Mouse (Mus musculus): ENCODE results near the gene Mcrip2.

Mcrip2 gene

DNA sequence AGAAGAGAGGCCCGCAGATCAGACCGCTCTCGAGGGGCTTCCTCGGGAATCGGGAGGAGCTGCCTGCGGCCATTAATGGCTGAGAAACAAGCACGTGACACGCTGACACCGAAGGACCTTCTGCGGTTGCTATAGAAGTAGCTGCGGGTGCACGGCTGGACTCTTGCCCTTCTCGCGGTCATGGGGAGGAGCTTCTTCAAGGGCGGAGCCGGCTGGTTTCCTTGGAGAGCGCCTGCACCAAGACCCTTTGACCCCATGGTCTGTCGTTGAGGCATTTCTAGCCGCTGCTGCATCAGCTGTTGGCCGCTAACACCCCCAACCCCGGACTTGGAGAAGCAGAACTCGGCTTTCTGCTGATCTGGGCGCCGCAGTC, 35.3 kb downstream of the Mcrip2 start, which contains the start of gene Stub1:
Gene Stub1, minus strand, starts transcription at position 114 of the 373 bp plus-strand sequence.
- peak in 1 of 2 experiments; percentile 91 for DNase-seq

DNA sequence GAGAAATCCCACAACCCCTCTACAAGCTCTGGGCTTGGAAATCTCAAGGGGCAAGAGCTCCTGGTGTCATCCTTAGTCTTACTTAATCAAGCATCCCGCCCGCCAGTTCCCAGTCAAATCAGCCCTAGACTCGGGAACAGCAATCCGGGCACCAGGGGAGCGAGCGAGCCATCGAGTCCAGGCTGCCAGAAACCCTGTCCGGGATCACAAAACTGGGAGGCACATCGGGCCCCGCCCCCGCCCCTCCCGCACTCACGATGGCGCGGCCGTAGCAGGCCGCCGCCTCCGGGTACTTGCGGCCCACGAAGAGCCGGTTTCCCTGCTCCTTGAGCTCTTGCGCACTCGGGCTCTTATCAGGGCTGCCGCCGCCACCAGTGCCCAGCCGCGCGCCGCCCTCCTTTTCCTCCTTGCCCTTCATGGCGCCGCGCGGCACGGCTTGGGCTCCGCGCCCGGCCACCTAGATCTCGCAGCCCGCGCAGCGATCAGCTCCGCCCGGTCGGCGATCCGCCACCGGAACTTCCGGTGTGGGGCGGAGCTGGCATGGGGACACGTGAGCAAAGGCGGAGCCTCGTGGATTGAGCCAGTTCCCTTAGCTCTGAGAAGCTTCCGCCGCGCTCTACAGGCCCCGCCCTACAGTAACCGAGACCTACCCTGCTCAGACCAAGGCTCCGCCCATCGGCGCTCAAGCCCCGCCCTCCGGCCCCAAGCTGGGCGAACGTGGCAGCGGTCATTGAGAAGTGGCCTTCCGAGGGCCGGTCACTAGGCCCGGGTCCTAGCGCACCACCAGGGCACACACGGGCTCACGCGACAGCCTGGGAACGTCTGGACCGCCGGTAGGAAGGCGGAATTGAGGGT, 35.9 kb downstream of the Mcrip2 start:
- DNase-seq: peak; percentile 99 to 100

DNA sequence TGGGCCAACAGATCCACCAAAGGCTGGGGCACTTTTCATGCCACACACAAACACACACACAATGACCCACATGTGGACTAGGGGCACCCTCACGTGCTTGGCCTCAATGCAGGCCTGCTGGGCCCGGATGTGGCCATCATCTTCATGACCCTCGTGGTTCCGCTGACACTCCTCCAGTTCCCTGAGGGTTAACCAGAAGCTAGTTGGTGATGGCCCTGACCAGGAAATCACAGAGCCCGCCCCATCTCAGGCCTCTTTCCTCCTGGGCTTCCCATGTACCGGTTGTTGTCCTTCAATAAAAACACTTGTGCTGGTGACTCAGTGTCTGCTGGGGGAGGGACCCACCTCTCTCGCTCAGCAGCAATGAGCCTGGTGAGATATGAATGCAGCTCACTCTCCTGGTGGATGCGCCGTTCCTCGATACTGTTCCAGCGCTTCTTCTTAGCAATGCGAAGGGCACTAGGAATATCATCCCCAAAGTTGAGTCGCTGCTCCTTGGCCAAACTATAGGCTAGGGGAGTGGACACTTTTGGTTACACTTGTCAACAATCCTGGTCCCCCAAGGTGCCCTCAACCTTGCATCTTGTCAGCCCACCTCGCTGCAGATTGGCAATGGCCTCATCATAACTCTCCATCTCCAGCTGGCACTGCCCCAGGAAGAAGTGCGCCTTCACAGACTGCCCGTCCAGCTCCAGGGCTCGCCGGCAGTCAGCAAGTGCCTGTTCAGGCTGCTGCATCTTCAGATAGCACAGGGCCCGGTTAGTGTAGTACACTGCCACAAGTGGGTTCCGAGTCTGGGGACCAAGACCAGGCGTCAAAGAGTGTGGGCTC, 36.9 kb downstream of the Mcrip2 start:
- peak; percentile 49 to 70 for DNase-seq

DNA sequence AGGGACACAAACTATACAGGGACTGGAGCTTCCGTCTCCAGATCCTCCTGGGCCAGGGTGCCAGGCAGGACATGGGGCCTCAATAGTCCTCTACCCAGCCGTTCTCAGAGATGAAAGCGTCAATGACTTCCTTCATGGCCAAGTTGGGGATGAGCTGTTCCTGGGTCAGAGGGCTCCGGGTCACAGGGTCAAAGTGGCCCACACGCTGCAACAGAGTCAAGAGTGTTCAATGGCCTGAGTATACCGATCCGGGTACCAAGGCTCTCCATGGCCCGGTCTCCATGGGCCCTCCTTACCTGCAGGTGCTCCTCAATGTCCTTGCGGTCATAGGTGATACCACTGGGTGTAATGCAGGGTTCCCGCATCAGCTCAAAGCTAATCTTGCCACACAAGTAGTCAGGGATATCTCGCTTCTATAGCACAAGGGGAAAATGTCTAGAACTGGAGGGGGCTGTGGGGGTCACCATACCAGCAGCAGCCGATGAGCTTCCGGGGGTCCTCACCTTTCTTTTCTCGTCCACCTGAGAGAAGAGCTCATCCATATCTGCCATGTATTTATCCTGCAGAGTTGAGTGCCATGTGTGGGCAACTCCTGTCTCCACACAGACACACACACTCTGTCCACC, 37.6 kb downstream of the Mcrip2 start:
- DNase-seq: no peak

DNA sequence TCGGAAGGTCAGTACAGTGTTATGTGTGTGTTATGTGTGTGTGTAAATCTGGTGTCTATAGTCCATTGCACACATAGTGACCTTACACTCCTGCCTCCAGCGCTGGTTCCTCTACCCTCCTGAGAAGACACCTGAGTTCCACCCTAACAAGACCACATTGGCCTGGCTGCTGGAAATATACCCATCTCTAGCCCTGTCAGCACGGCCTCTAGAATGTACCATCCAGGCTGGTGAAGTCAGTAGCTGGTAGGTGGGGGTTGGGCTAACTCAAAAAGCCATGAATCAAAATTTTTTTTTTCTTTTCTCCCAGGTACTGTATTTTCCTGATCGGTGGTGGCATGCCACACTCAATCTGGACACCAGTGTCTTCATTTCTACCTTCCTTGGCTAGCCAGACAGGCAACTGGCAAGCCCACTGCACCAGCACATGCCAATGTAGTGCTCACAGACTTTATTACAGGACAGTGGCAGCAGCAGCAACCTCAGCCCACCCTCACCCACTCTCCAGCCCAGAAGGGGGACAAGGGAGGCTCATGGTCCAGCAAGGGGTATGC, 38.3 kb downstream of the Mcrip2 start:
- DNase-seq: no peak

GRCm38 (mm10) chr17:25829558-25830017, 39.0 kb downstream of the Mcrip2 start:
- peak in 1 of 2 experiments; percentile 40 for DNase-seq

DNA sequence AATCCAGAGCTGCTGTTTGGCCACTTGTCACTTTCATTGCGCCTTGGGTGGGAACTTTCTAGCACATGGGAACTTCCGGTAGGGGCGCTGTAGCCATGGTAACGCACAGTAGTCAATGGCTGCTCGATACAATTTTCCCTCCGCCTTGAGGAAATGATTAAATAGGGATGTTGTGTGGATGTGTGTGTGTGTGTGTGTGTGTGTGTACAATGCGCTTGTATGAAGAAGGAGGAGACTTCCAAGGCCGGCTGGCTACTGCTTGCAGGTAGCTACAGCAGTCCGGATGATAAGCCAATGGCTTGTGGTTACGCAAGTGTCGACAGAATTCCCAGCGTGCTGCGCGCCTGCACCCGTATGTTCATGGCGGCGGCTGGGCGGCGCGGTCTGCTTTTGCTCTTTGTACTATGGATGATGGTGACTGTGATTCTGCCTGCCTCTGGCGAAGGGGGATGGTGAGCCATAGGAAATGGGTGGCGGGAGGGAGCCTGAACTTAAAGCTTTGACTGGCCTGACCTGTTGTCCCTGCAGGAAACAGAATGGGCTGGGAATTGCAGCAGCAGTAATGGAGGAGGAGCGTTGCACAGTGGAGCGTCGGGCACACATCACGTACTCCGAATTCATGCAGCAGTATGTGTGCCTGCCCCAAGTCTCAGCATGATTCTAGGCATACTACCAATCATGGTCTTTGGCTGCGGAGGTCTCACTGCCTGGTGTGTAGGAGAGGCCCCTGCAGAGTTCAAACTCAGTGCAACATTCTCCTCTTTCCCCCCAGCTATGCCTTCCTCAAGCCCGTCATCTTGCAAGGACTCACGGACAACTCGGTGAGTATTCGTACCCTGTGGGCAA, 39.6 kb downstream of the Mcrip2 start, which contains the start of gene Jmjd8:
Gene Jmjd8, plus strand, starts transcription at position 156 of the 846 bp plus-strand sequence.
- peak; percentile 89 to 90 for DNase-seq

- peak in 1 of 2 experiments; percentile 42 for DNase-seq
Measured at GRCm38 (mm10) chr17:25828223-25828594, 40.4 kb downstream of the Mcrip2 start.

DNA sequence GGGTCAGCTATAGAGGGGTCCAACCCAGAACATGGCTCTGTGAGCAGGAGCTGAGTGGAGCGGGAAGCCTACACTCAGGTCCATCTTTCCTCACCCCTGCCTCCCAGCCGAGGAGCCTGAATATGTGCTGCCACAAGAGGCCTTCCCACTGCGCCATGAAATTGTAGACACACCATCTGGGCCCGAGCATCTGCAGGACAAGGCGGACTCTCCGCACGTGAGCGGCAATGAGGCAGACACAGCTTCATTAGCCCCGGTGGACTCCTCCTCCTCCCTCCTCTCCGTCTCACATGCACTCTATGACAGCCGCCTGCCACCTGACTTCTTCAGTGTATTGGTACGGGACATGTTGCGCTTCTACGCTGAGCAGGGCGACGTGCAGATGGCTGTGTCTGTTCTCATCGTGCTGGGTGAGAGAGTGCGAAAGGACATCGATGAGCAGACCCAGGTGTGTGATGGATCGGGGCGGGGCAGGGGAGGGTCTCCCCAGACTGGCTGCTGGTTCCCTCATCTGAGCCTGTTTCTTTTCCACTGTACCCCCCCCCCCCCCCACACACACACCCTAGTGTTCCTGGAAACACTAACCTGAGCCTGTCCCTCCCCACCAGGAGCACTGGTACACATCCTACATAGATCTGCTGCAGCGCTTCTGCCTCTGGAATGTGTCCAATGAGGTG, 40.9 kb downstream of the Mcrip2 start:
- peak in 1 of 2 experiments; percentile 26 for DNase-seq

- DNase-seq: peak in 1 of 2 experiments; percentile 15
Measured at GRCm38 (mm10) chr17:25827011-25827410, 41.6 kb downstream of the Mcrip2 start.

- peak in 1 of 2 experiments; percentile 29 for DNase-seq
Measured at GRCm38 (mm10) chr17:25825984-25826570, 42.5 kb downstream of the Mcrip2 start.

GRCm38 (mm10) chr17:25825311-25825710, 43.3 kb downstream of the Mcrip2 start:
- DNase-seq: peak in 1 of 2 experiments; percentile 23

DNA sequence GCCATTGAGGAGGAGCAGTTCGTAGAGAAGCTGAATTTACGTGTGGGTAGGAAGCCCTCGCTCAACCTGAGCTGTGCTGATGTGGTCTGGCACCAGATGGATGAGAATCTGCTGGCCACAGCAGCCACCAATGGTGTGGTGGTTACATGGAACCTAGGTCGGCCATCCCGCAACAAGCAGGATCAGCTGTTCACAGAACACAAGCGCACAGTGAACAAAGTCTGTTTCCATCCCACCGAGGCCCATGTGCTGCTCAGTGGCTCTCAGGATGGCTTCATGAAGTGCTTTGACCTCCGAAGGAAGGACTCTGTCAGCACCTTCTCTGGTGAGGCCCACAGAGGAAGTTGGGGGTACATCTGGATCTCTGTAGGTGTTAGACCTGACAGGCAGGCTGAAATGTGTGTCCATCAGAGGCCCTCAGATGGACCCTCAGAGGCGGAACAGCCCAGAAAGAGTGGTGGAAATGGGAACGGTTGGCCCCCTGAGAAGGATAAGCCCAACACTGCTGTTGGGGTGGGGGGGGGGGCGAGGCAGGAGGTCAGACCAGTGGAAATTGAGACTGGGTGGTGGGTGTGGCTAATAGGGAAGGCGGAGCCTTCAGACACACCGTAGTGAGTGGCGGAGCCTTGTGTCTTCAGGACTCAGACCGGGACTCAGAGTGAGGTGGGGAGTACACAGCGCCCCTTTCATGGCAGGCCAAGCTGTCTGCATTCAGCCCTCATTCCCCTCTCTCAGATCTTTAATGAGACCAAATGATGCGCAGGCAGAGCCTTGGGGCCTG, 44.0 kb downstream of the Mcrip2 start:
- DNase-seq: peak in 1 of 2 experiments; percentile 19

- DNase-seq: peak; percentile 77 to 83
Measured at GRCm38 (mm10) chr17:25823452-25823851, 45.1 kb downstream of the Mcrip2 start, which contains the start of gene Wdr24. Wdr24 (plus strand) TSS chr17:25823627.

DNA sequence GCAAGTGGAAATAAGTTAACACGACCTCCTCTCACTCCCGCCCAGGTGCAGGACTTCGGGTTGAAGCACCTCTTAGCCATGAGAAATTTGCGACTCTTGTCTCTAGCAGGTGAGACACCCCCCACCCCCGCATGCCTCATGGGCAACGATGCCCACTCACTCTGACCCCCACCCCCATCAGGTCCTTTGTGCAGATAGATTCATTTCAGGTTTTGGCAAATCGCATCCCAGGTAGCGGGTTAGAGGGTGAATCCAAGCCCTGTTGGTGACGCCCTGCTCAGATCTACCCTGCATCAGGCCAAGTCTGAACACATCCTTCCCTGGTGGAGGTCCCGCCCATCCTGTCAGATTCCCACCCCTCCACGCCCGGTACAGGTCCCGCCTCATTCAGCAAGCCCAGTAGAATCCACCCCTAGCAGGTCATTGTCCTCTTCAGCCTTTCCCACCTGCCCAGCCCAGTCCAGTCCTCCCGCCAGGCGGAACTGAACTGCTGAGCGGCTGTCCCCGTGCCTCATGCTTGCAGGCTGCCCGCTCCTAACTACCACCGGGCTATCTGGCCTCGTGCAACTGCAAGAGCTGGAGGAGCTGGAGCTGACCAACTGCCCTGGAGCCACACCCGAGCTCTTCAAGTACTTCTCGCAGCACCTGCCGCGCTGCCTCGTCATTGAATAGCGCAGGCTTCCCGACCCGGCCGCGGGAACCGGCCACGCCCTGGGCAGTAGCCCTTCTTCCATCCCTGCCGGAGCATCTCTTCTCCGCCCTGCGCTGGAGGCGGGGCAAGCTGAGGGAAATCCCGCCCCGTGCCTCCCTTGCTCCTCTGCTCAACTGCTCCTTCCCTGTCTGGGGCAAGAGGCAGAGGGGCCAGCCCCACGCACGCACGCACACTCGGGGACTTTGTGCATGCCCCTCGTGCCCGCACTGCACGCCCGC, 49.4 kb downstream of the Mcrip2 start:
- DNase-seq: peak in 1 of 2 experiments; percentile 30

- peak in 1 of 2 experiments; percentile 11 for DNase-seq
Measured at GRCm38 (mm10) chr17:25817662-25818061, 50.9 kb downstream of the Mcrip2 start.
